Mouse (Mus musculus): ENCODE measurements around the gene Bpi.

Bpi gene

GRCm38 (mm10) chr2:158285655-158286054 lies 27.8 kb downstream of the Bpi start:
- in situ Hi-C loops (cut with MboI, MseI), result no loop called here

- in situ Hi-C loops (cut with MboI, MseI), result no loop called here
These were observed 37.8 kb downstream of the Bpi start for GRCm38 (mm10) chr2:158295700-158296099.

- in situ Hi-C loops (cut with MboI, MseI), result no loop called here
These were observed 41.3 kb downstream of the Bpi start for GRCm38 (mm10) chr2:158299203-158299602.

GRCm38 (mm10) chr2:158299731-158300130 lies 41.8 kb downstream of the Bpi start:
- in situ Hi-C loops (cut with MboI, MseI), result no loop called here

- in situ Hi-C loops (cut with MboI, MseI), result no loop called here
These were observed 44.9 kb downstream of the Bpi start for GRCm38 (mm10) chr2:158302807-158303206.

- in situ Hi-C loops (cut with MboI, MseI), result no loop called here
These were observed 48.2 kb downstream of the Bpi start, which contains the start of gene Lbp for GRCm38 (mm10) chr2:158305948-158306695. Gene Lbp, plus strand, starts transcription at chr2:158306493.

GRCm38 (mm10) chr2:158306696-158307049 lies 48.8 kb downstream of the Bpi start:
- in situ Hi-C loops (cut with MboI, MseI), result no loop called here

- in situ Hi-C loops (cut with MboI, MseI), result no loop called here
These were observed 50.4 kb downstream of the Bpi start for GRCm38 (mm10) chr2:158308276-158308675.

GRCm38 (mm10) chr2:158313089-158313488 lies 55.2 kb downstream of the Bpi start:
- in situ Hi-C loops (cut with MboI, MseI), result no loop called here

- in situ Hi-C loops (cut with MboI, MseI), result no loop called here
These were observed 58.5 kb downstream of the Bpi start for GRCm38 (mm10) chr2:158316371-158316770.

- in situ Hi-C loops (cut with MboI, MseI), result no loop called here
These were observed 59.1 kb downstream of the Bpi start for GRCm38 (mm10) chr2:158317026-158317425.

- in situ Hi-C loops (cut with MboI, MseI), result no loop called here
These were observed 63.7 kb downstream of the Bpi start for GRCm38 (mm10) chr2:158321596-158321995.

- in situ Hi-C loops (cut with MboI, MseI), result no loop called here
These were observed 65.0 kb downstream of the Bpi start for GRCm38 (mm10) chr2:158322845-158323244.

GRCm38 (mm10) chr2:158324531-158325190 lies 66.8 kb downstream of the Bpi start:
- in situ Hi-C loops (cut with MboI, MseI), result no loop called here

GRCm38 (mm10) chr2:158325609-158326008 lies 67.7 kb downstream of the Bpi start:
- in situ Hi-C loops (cut with MboI, MseI), result no loop called here
